Mouse (Mus musculus) embryonic facial prominence, embryonic 11.5 days (tissue): ENCODE data around the gene Rnf167. TPM values are rescaled to one million over a fixed set of nuclear protein-coding genes. Genes with fewer than 3 reads are reported as not detected.
A peak's percentile ranks its signal among the peaks of the same experiment; 100 is the strongest.

Experiments used
- ATAC-seq: fragments of 200-750 bp; cut with Nextera tagmentation; replicated peaks from 2 replicates; pipeline ENCODE4 v1.8.0; 2017; ENCODE audit warnings: low read depth; ENCODE audit not compliant: insufficient number of reproducible peaks, low FRiP score, low TSS enrichment
- DNase-seq: peaks from one replicate; pipeline ENCODE4 v3.0.0-alpha.2; 2015; ENCODE audit warnings: low spot score
- H3K27ac ChIP-seq: fragments of 300-500 bp; sonication (generic); replicated peaks from 2 replicates; pipeline ENCODE4 v1.5.1; 2014; ENCODE audit warnings: mild to moderate bottlenecking, low read depth, low read length, control low read depth
- H3K27me3 ChIP-seq: fragments of 300-500 bp; sonication (generic); 2 replicates; pipeline ENCODE4 v1.6.1; 2014; ENCODE audit warnings: mild to moderate bottlenecking, low read length, moderate library complexity, mixed read lengths; ENCODE audit not compliant: control insufficient read depth, insufficient read depth
- H3K36me3 ChIP-seq: fragments of 300-500 bp; sonication (generic); replicated peaks from 2 replicates; pipeline ENCODE4 v1.6.1; 2014; ENCODE audit warnings: low read depth, mild to moderate bottlenecking, low read length, moderate library complexity, mixed read lengths; ENCODE audit not compliant: control insufficient read depth, insufficient read depth
- H3K4me1 ChIP-seq: fragments of 300-500 bp; sonication (generic); 2 replicates; pipeline ENCODE4 v1.6.1; 2014; ENCODE audit warnings: low read length, mixed read lengths; ENCODE audit not compliant: control insufficient read depth, insufficient read depth
- H3K4me2 ChIP-seq: fragments of 300-500 bp; sonication (generic); 2 replicates; pipeline ENCODE4 v1.6.1; 2014; ENCODE audit warnings: low read depth, mild to moderate bottlenecking, control low read depth, low read length, moderate library complexity
- H3K4me3 ChIP-seq: fragments of 300-500 bp; sonication (generic); 2 replicates; pipeline ENCODE4 v1.5.1; 2014; ENCODE audit warnings: low read depth, low read length, control low read depth
- H3K9ac ChIP-seq: fragments of 300-500 bp; sonication (generic); replicated peaks from 2 replicates; pipeline ENCODE4 v1.6.1; 2014; ENCODE audit warnings: mild to moderate bottlenecking, control low read depth, low read length
- H3K9me3 ChIP-seq: fragments of 300-500 bp; sonication (generic); replicated peaks from 2 replicates; pipeline ENCODE4 v1.6.1; 2016; ENCODE audit warnings: mild to moderate bottlenecking, low read length, inconsistent platforms, mixed read lengths; ENCODE audit not compliant: control insufficient read depth
- WGBS: fragments of 180-500 bp; shearing (Covaris S2); extraction: QIAGEN DNeasy Blood & Tissue Kit; methylation state at CpG from one replicate; pipeline ENCODE4 v1.1.7; 2014; 5-methylcytosine and 5-hydroxymethylcytosine counted together
- polyA plus RNA-seq: library from polyadenylated mRNA; unstranded; fragments of >200 nt; fragmentation: Nextera tagmentation; extraction: Ambion mirVana; gene quantifications from 2 replicates; pipeline ENCODE4 v1.2.1, GENCODE M21; 2014

The Rnf167 gene
- polyA plus RNA-seq, 1 experiment from 2014 or later = 81.9 TPM

DNA sequence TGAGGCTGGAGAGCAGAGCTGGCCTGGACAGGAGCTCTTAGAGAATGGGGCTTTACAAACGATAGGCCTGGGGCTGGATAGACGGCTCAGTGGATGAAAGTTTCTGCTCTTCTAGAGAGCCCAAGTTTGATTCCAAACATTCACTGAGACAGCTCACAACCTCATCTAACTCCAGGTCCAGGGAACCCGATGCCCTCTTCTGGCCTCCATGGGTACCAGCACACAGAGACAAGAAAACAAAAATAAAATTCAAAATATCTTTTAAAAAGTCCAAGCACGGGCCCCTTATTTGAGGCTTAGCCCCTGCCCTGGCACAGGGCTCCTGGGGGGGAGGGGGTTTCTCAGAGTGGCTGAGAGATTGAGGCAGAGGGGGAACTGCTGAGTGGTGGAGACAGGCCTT is 36.3 kb upstream of the Rnf167 start:
- Histone ChIP-seq H3K4me1 (peaks cover 3% of the 10 kb centered on the region), H3K4me2 (no peak overlapping the region), H3K9ac (no peak overlapping the region), H3K27me3 (no peaks in the 10 kb centered on the region), H3K27ac (no peak overlapping the region), H3K9me3 (no peaks in the 10 kb centered on the region), H3K36me3 (peaks cover 16% of the 10 kb centered on the region), H3K4me3 (no peak overlapping the region)
- ATAC-seq (no peak), DNase-seq (no peak)
- 83% methylated on average over 4 of the region's 4 CpGs for WGBS

GRCm38 (mm10) chr11:70612505-70612904 is 34.5 kb upstream of the Rnf167 start:
- peaks cover 4% of the 10 kb centered on the region for H3K27me3 ChIP-seq
- DNase-seq = no peak
- H3K4me1 ChIP-seq = peaks cover 3% of the 10 kb centered on the region
- no peaks in the 10 kb centered on the region for H3K9me3 ChIP-seq
- H3K4me2 ChIP-seq = no peak overlapping the region
- WGBS = 75% methylated on average over 7 of the region's 7 CpGs
- no peak overlapping the region for H3K4me3 ChIP-seq
- H3K27ac ChIP-seq = no peak overlapping the region
- peaks cover 16% of the 10 kb centered on the region for H3K36me3 ChIP-seq
- no peak overlapping the region for H3K9ac ChIP-seq
- no peak for ATAC-seq

DNA sequence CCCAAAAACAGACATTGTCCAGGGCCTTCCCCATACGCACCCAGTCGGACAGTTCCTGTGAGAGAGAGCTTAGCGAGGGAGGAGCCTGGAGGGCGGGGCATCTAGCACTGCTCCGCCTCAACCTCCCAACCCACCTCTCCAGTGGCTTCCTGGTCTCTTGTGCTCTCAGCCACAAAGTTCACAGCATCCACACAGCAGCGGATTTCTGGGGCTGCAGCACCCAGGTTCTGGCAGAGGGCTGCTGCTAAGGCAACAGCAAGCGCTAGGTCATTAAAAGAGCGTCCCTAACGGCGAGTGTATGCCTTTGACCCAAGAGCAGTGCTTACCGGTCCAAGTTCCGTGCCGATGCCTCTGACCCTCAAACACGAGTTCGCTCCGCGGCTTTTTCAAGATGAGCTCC is 32.0 kb upstream of the Rnf167 start:
- H3K4me2 ChIP-seq = peak overlapping the region; percentile 67
- H3K4me3 ChIP-seq = peak overlapping the region; percentile 32
- peak overlapping the region; percentile 53 for H3K9ac ChIP-seq
- H3K9me3 ChIP-seq = no peaks in the 10 kb centered on the region
- H3K27me3 ChIP-seq = peaks cover 4% of the 10 kb centered on the region
- H3K36me3 ChIP-seq = peaks cover 5% of the 10 kb centered on the region
- peaks cover 3% of the 10 kb centered on the region for H3K4me1 ChIP-seq
- DNase-seq (peak; percentile 67), ATAC-seq (peak; percentile 44; the same call in 1 of the 2 replicates)
- WGBS = 3% methylated on average over 17 of the region's 17 CpGs
- H3K27ac ChIP-seq = no peak overlapping the region

- 13% methylated on average over 21 of the region's 21 CpGs for WGBS
- Histone ChIP-seq H3K4me2 (peak within 1 kb of the TSS; percentile 67), H3K4me3 (peak within 1 kb of the TSS; percentile 32), H3K9ac (peak within 1 kb of the TSS; percentile 53), H3K36me3 (peaks cover 5% of the 10 kb centered on the region), H3K9me3 (no peaks in the 10 kb centered on the region), H3K4me1 (peaks cover 3% of the 10 kb centered on the region), H3K27me3 (peaks cover 4% of the 10 kb centered on the region), H3K27ac (no peak within 1 kb of the TSS)
- peak; percentile 19 for DNase-seq
- ATAC-seq = 0 out of 2 replicates have a peak, but pooled peaks have one; percentile 9
Observed at GRCm38 (mm10) chr11:70615516-70616093, 31.4 kb upstream of the Rnf167 start, which contains the start of gene 4930544D05Rik. TSS of gene 4930544D05Rik (plus strand) at chr11:70615848.

GRCm38 (mm10) chr11:70619101-70619500 is 27.9 kb upstream of the Rnf167 start, which contains the start of gene Chrne:
TSS of gene Chrne (minus strand) at chr11:70619216.
- no peak for DNase-seq
- 60% methylated on average over 1 of the region's 1 CpGs for WGBS
- H3K27me3 ChIP-seq = peaks cover 4% of the 10 kb centered on the region

GRCm38 (mm10) chr11:70621972-70622814 is 24.8 kb upstream of the Rnf167 start:
- WGBS = 49% methylated on average over 7 of the region's 7 CpGs

More at GRCm38 (mm10) chr11:70619101-70619500, 27.9 kb upstream of the Rnf167 start, which contains the start of gene Chrne:
- Histone ChIP-seq H3K27ac (no peak within 1 kb of the TSS), H3K4me3 (no peak within 1 kb of the TSS), H3K9ac (peak within 1 kb of the TSS; percentile 28; the same call in 1 of the 2 replicates), H3K36me3 (no peaks in the 10 kb centered on the region), H3K4me1 (peaks cover 3% of the 10 kb centered on the region), H3K9me3 (no peaks in the 10 kb centered on the region), H3K4me2 (no peak within 1 kb of the TSS)
- ATAC-seq = no peak

DNA sequence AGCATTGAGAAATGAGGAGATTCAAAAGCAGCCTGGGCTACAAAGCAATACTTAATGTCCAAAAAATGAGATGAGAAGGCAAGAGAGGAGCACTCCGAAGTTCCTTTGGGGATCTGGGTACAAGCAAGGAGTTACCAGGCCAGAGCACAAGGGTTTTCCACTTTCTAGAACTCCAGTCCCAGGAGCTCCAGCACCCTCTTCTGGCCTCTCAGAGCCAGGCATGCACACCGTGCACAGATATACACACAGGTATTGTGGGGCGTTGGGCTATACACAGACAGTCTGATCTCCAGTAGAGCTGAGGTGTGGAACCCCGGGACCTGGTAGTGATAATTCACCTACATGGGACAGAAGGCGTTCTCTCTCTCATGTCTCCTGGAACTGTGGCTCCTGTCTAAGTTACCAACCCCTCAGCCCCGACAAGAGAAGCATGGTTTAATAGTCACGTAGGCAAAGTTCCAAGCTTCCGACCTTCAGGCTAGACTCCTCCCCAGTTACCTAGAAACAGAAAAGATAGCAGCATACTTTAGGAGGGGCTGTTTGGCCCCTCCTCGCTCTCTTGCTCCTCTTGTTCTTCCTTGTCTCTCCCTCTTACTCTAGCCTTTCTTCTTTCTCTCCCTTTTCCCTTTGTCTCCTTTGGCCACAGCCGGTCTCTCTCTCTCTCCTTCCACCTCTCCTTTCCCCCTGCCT is 23.8 kb upstream of the Rnf167 start:
- DNase-seq (no peak), ATAC-seq (no peak)
- Histone ChIP-seq H3K4me1 (no peaks in the 10 kb centered on the region), H3K27me3 (no peaks in the 10 kb centered on the region), H3K9ac (no peak overlapping the region), H3K4me3 (no peak overlapping the region), H3K36me3 (no peaks in the 10 kb centered on the region), H3K27ac (no peak overlapping the region), H3K9me3 (no peaks in the 10 kb centered on the region), H3K4me2 (no peak overlapping the region)
- 84% methylated on average over 10 of the region's 10 CpGs for WGBS

More at GRCm38 (mm10) chr11:70621972-70622814, 24.8 kb upstream of the Rnf167 start:
- Histone ChIP-seq H3K4me3 (no peak overlapping the region), H3K27me3 (no peaks in the 10 kb centered on the region), H3K9ac (no peak overlapping the region), H3K36me3 (no peaks in the 10 kb centered on the region), H3K9me3 (no peaks in the 10 kb centered on the region), H3K4me2 (no peak overlapping the region), H3K27ac (no peak overlapping the region), H3K4me1 (no peaks in the 10 kb centered on the region)
- ATAC-seq (no peak), DNase-seq (no peak)
